Mouse (Mus musculus): Measurements from ENCODE around the gene Prkce. TPM values are rescaled to one million over a fixed set of nuclear protein-coding genes. Genes with fewer than 3 reads are reported as not detected.

Gene Prkce
- total RNA-seq, 2 experiments from 2014 or later: 21.2 to 25.2 TPM

- intact Hi-C loops (cut with DNase I): no loop called here
- DNase-seq: no peak
Measured at GRCm38 (mm10) chr17:86493891-86494420, 326.4 kb downstream of the Prkce start.

GRCm38 (mm10) chr17:86494494-86494893 is 326.9 kb downstream of the Prkce start:
- intact Hi-C loops (cut with DNase I): no loop called here
- DNase-seq: no peak

GRCm38 (mm10) chr17:86494895-86495294 is 327.3 kb downstream of the Prkce start:
- no peak for DNase-seq
- intact Hi-C loops (cut with DNase I): no loop called here

GRCm38 (mm10) chr17:86496123-86496771 is 328.7 kb downstream of the Prkce start:
- peak; percentile 45 to 59 for DNase-seq
- intact Hi-C loops (cut with DNase I): loop anchor here (1.0 to 2.0 kb wide), 3 partner anchors 259 to 410 kb away; no protein-coding TSS in a partner anchor

GRCm38 (mm10) chr17:86497302-86497701 is 329.7 kb downstream of the Prkce start:
- intact Hi-C loops (cut with DNase I): loop anchor here (2.0 kb wide), 1 partner anchor 257 kb away; no protein-coding TSS in a partner anchor

GRCm38 (mm10) chr17:86499359-86500045 is 331.9 kb downstream of the Prkce start:
- DNase-seq: peak; percentile 59 to 64
- intact Hi-C loops (cut with DNase I): loop anchor here (2.0 kb wide), 1 partner anchor 29 kb away; no protein-coding TSS in a partner anchor

More at GRCm38 (mm10) chr17:86497302-86497701, 329.7 kb downstream of the Prkce start:
- no peak for DNase-seq

- no peak for DNase-seq
- intact Hi-C loops (cut with DNase I): no loop called here
Measured at GRCm38 (mm10) chr17:86501393-86501792, 333.8 kb downstream of the Prkce start.

- DNase-seq: no peak
- intact Hi-C loops (cut with DNase I): no loop called here
Measured at GRCm38 (mm10) chr17:86503208-86503897, 335.8 kb downstream of the Prkce start.

GRCm38 (mm10) chr17:86505183-86505631 is 337.6 kb downstream of the Prkce start, which contains the start of gene Gm10309:
TSS of gene Gm10309 (minus strand) at chr17:86505232.
- DNase-seq: peak; percentile 72 to 74
- intact Hi-C loops (cut with DNase I): loop anchor here (2.0 kb wide), 1 partner anchor 26 kb away; no protein-coding TSS in a partner anchor

- DNase-seq: no peak
- intact Hi-C loops (cut with DNase I): no loop called here
Measured at GRCm38 (mm10) chr17:86506881-86507280, 339.3 kb downstream of the Prkce start.

- intact Hi-C loops (cut with DNase I): no loop called here
- DNase-seq: peak; percentile 47 to 49
Measured at GRCm38 (mm10) chr17:86507342-86508211, 340.0 kb downstream of the Prkce start.

- intact Hi-C loops (cut with DNase I): no loop called here
- DNase-seq: no peak
Measured at GRCm38 (mm10) chr17:86508212-86508490, 340.6 kb downstream of the Prkce start.

GRCm38 (mm10) chr17:86509871-86510270 is 342.3 kb downstream of the Prkce start:
- intact Hi-C loops (cut with DNase I): loop anchor here (2.0 kb wide), 1 partner anchor 19 kb away; no protein-coding TSS in a partner anchor
- no peak for DNase-seq

- intact Hi-C loops (cut with DNase I): no loop called here
- no peak for DNase-seq
Measured at GRCm38 (mm10) chr17:86514974-86515620, 347.5 kb downstream of the Prkce start.

GRCm38 (mm10) chr17:86516630-86517029 is 349.0 kb downstream of the Prkce start:
- DNase-seq: no peak
- intact Hi-C loops (cut with DNase I): no loop called here

GRCm38 (mm10) chr17:86518604-86519003 is 351.0 kb downstream of the Prkce start:
- intact Hi-C loops (cut with DNase I): no loop called here
- DNase-seq: no peak

GRCm38 (mm10) chr17:86521252-86521651 is 353.7 kb downstream of the Prkce start:
- intact Hi-C loops (cut with DNase I): no loop called here
- no peak for DNase-seq

GRCm38 (mm10) chr17:86522649-86523048 is 355.1 kb downstream of the Prkce start:
- intact Hi-C loops (cut with DNase I): no loop called here
- DNase-seq: no peak

- intact Hi-C loops (cut with DNase I): no loop called here
- no peak for DNase-seq
Measured at GRCm38 (mm10) chr17:86523374-86523773, 355.8 kb downstream of the Prkce start.
